Mouse (Mus musculus) frontal cortex, postnatal 10 days (tissue): ENCODE results near the gene Vps37b.

Experiments
- DNase-seq, 2 experiments: peaks; one replicate each; pipeline ENCODE4 v3.0.0; 2022; ENCODE audit warnings: low spot score in 2 of 2, mixed read lengths in 1 of 2

Gene Vps37b

GRCm38 (mm10) chr5:123979221-123979979 lies 52.7 kb downstream of the Vps37b start:
- DNase-seq, result no peak

GRCm38 (mm10) chr5:123978131-123978530 lies 53.9 kb downstream of the Vps37b start:
- DNase-seq, result no peak

DNA sequence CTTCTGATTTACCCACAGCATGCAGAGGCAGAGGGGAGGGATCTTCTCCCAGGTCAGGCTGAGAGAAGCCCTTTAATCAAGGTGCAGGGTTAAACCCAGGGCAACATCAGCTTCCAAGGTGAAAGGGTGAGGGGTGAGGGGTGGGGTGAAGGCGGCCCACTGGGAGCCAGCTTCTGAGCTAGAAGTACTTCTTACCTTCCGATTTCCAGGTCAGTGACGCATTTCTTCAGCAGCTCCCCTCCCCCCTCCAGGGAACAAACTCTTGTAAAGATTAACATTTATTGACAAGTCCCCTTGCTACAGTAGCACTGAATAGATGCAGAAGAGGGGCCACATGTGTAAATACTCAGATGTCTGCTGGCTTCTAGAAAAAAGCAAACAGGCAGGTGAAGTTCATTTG lies 54.8 kb downstream of the Vps37b start:
- DNase-seq, result no peak

DNA sequence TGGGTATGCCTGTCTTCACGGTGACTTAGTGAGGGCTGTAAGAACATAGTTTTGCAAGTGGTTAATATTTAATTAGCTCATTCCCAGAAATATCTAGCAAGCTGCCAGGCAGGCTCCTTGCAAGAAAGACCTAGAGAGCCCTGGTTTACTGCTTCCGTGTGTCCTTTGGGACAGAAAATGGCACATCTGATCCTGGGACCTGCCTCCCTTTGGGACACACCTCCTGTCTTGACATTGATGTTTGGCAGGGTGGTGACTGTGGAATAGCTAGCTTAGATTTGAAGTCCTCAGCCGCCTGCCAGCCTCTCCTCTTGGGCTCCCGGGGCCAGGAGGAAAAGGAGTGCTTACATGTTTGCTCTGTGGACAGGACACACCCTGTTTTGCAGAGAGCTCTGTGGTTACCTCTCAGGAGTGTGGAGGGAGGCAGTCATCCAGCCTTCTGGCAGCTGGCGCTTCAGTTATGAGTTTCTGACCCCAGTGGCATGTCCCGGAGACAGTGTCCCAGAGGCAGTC lies 56.3 kb downstream of the Vps37b start:
- no peak for DNase-seq

- DNase-seq, result no peak
Measured at GRCm38 (mm10) chr5:123974616-123975111, 57.4 kb downstream of the Vps37b start.

DNA sequence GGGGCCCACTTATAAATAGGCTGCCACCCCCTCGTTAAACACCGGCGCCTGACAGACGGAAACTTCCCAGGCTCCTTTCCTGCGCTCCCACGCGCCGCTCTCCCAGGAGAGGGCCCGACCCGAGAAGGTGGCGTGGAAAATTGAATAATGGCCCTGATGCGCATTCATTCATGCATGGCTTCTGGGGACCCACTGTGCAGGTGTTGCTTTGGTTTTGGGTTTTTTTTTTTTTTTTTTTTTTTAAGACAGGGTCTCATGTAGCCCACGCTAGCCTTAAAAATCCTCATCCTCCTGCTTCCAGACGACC lies 57.9 kb downstream of the Vps37b start:
- DNase-seq, result no peak

DNA sequence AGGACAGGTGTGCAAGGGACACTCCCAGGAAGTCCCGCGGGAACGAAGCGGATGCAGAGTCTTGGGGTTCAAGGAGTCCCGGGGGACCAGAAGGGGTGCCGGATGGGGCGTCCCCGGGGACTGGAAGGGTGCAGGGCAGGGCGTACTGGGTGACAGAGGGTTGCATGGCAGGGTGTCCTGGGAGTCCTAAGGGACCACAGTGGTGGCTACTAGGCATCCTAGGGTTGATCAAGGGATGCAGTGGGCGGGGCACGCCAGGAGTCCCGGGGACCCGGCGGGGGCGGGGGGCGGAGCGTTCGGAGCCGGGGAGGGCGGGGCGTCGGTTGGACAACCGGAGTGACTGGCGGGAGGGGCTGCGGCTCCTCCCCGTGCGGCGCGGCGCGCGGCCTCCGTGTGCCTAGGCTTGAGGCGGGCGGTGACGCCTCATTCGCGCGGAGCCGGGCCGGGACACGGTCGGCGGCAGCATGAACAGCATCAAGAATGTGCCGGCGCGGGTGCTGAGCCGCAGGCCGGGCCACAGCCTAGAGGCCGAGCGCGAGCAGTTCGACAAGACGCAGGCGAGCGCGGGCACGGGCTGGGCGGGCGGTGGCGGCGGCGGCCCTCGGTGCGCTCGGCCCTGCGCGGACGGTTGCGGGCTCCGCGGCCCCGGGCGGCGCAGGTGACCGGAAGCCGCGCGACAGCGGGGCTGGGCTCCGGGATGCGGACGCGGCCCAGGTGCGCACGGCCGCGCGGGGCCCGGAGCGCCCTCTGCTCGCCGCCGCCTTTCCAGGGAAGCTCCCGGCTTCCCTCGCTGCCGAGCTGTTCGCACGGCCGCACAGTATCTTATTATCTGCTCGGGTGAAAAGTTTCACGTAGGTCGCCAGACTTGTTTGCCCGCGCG lies 58.5 kb downstream of the Vps37b start, which contains the start of gene Hip1r:
Gene Hip1r (plus strand): TSS at position 330 of the 880 bp plus-strand sequence.
- peak in 1 of 2 experiments; percentile 68 for DNase-seq

DNA sequence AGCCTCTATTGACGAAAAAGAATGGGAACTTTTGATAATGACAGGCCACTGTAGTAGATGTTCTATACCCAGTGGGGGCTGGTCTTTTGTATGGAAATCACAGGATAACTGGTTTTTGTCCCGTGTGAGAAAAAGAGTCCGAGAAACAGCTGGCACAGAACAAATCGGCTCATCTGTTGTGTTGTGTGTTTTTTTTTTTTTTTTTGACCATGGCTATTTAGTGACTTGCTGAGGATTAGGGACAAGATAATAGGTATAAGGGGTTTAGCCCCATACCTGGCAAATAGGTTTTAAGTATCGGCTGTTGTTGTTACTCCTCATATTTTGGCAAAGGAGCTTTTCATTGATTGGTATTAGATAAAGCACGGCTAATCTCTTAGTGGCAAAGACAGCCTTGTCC lies 59.6 kb downstream of the Vps37b start:
- DNase-seq, result no peak

DNA sequence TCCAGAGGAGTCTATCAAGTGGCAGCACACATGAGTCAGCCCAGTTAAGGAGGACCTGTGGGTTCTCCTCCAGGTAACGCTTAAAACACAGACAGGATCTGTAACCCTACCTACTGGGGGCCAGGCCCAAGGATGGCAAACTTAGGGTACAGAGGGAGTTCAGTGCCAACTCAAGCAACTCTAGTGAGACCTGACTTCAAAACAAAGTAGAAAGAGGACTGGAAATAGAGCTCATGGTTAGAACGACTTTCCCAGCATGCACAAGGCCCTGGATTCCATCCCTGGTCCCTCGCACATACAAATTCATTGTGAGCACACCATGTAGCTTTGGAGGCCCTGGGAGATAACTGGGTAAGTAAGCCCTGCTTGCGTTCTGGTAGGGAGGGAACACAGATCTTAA lies 61.5 kb downstream of the Vps37b start:
- DNase-seq, result no peak

DNA sequence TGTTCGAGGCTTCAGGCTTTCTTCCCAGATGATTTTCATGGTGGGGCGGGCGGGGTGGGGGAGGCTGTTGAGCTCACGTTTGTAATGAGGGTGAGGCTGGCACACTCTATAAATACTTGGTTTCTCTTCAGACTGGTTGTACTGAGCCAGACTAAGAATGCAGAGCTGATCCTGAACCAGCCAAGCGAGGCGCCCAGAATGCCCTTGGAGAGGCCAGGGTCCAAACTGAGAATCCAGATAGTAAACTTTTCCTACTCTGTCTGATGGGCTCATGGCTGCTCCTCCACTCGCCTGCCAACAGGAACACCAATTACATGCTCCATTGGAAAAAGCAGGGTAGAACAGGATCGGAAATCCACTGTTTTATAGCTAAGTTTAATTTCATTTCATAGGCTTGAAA lies 62.9 kb downstream of the Vps37b start:
- DNase-seq, result no peak

DNA sequence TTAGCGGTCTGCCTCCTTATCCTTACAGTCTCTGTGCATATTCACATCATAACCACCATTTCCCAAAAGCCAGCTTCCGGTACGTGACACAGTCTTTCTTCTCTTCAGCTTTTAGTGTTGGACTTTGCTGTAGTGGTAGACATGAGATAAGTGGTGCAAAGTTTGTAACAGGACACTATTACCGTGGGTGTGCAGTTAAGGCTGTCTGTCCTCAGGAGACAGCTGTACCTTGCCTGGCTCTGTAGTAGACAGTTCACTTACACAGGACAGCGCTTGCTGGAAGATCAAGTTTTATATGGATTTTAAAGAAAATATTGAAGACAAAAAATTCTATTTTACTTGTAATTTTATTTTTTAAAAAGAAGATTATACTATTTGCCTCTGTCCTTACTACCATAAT lies 63.6 kb downstream of the Vps37b start:
- no peak for DNase-seq

GRCm38 (mm10) chr5:123966759-123967158 lies 65.3 kb downstream of the Vps37b start:
- no peak for DNase-seq

- DNase-seq, result no peak
Measured at GRCm38 (mm10) chr5:123964208-123964607, 67.9 kb downstream of the Vps37b start.

DNA sequence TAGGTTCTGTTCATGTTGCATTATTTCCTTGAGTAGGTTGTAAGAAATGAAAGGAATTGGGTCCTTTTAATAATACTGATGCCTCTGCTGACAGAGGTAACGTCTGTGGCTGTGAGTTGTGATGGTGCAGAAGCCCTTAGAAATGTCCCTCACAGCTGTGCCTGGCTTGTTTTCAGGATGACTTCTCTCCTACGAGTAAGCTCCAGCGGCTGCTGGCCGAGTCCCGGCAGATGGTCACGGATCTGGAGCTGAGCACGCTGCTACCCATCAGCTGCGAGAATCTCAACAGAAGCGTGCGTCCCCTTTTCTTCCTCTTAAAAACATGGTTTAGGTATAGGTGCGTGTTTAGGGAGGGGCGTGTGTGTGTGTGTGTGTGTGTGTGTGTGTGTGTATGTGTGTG lies 71.0 kb downstream of the Vps37b start:
- DNase-seq, result peak in 1 of 2 experiments; percentile 6

DNA sequence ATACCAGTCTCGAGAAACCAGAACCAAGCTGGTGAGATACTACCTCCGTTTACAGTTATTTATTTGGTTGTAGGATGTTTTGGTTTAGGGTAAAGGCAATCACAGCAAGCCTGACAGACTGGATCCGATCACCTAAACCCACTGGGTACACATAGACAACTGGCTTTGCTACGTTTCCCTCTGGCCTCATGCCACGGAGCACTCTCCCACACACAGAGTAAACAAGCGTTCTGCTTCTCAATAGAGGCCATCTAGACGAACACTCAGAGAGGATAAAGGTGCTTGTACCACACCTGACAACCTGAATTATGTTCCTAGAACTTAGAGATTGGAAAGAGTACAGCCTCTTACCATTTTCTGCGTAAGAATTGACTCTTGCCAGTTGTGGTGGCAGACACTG lies 71.9 kb downstream of the Vps37b start:
- DNase-seq, result no peak

DNA sequence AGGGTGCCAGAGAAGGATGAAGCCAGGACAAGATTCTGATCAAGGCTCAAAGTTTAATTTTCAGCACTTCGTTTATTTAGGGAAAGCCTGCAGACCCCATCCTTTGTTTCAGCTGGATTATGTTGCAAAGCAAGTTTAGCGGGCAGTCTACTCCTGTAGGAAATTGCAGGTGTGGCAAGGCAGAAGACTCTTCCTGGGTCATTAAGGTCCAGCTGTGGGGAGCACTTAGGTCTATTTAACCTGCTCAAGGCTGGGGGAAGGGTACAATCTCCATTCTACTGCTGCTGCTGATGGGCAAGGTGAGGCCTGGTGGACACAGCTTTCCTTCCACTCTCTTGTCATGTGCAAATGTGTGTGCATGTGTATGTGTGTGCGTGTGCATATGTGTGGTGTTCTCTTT lies 73.1 kb downstream of the Vps37b start:
- DNase-seq, result no peak

DNA sequence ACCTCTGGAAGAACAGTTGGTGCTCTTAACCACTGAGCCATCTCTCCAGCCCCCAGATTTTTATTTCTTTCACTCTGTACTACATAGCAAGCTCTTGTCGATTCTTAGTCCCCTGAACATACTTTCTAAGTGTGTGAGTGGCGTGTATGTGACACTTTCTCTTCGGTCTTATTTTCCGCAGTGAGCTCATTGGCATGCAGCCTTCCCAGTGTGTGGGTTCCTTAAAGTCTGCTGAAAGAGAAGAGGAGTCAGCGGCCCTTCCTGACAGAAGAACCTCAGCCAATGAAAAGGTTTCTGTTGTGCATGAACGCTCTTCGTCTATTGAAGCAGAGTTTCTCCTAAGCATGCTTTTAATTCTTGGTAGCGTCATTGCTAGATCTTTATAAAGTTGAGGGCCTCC lies 74.9 kb downstream of the Vps37b start:
- no peak for DNase-seq
